Mouse (Mus musculus) Patski (cell line): ENCODE results near the gene Bahcc1. TPM values are rescaled to one million over a fixed set of nuclear protein-coding genes. Genes with fewer than 3 reads are reported as not detected.

Experiments used
- ATAC-seq: fragments of 100-300 bp; one replicate; pipeline ENCODE4 v1.8.0; 2021
- CTCF ChIA-PET: fragments of 350-600 bp; sonication (Branson Sonifier 250); formaldehyde crosslinking; loops from one replicate; lab custom pipeline; 2022; ENCODE audit warnings: inconsistent platforms; lab: Charles Lee
- POLR2A ChIA-PET: fragments of 350-600 bp; sonication (Branson Sonifier 250); formaldehyde crosslinking; loops from one replicate; lab custom pipeline; 2022; ENCODE audit warnings: antibody characterized with exemption, inconsistent platforms; lab: Charles Lee
- DNase-seq: peaks from one replicate; pipeline ENCODE4 v3.0.0-alpha.2; 2011; ENCODE audit warnings: low read depth, low spot score
- H3K27me3 ChIP-seq: fragments of 371-371 bp; one replicate; pipeline ENCODE4 v1.5.1; 2021
- CTCF ChIP-seq: fragments of 100-300 bp; IDR thresholded peaks from one replicate; pipeline ENCODE4 v1.5.1; 2021
- in situ Hi-C: fragments of 300-500 bp; cut with MboI; formaldehyde crosslinking; loops from 3 replicates; pipeline ENCODE4 v1.11.1; 2018; ENCODE audit warnings: low pct_unique_long_range_greater_than_20kb, mixed read lengths
- polyA plus RNA-seq: library from polyadenylated mRNA; unstranded; gene quantifications from one replicate; pipeline ENCODE4 v1.2.3, GENCODE M21; 2021

The Bahcc1 gene
- polyA plus RNA-seq, 1 experiment from 2014 or later = 12.4 TPM

DNA sequence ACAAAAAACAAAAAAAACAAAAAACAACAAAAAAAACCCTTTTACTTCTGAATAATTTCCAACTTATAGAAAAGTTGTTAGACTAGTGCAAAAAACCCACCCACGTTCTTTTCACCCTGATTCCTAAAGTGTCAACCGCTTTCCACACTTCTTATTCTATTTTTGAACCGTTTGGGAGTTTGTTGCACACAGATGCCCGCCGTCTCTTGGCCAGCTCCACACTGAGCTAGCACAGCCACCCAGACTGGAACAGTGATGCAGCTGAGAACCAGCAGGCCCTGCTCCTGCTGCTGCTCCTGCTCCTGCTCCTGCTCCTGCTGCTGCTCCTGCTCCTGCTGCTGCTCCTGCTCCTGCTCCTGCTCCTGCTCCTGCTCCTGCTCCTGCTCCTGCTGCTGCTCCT is 28.5 kb upstream of the Bahcc1 start:
- in situ Hi-C loops = no loop called here
- ATAC-seq (no peak), DNase-seq (no peak)
- ChIA-PET POLR2A (no interaction called here), CTCF (no interaction called here)
- TF ChIP-seq CTCF = no peak
- H3K27me3 ChIP-seq = peaks cover 3% of the 10 kb centered on the region

DNA sequence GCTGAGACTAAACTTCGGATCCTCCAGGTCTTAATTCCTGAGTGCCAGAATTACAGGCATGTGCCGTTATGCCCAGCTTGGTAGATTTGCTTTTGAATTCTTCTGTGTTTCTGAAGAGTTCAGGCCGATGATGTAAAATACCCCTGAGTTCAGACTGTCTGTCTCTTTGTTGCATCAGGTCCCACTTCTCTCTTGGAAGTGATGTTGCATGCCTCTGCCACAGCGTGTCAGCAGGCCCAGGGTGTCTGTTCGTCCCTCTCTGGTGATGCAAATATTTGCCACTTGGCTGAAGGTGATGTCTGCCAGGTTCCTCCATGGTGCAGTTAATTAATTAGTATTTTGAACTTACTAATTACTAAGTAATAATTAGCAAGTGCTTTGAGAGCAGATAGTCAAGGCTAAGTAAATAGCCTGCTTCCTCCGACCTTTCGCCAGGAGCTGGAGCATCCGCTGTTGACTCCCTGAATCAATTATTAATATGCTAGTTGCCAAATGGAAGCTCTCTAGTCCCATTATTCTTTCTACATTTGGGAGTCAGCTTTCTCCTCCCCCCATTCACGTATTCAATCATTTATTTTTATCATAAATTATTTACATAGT is 26.6 kb upstream of the Bahcc1 start:
- peaks cover 3% of the 10 kb centered on the region for H3K27me3 ChIP-seq
- ATAC-seq (no peak), DNase-seq (no peak)
- ChIA-PET POLR2A (no interaction called here), CTCF (interaction anchor here (1.1 kb wide), 1 partner anchor 11 kb away, joined by 3 read pairs; no protein-coding TSS in a partner anchor)
- in situ Hi-C loops = no loop called here
- TF ChIP-seq CTCF = no peak

DNA sequence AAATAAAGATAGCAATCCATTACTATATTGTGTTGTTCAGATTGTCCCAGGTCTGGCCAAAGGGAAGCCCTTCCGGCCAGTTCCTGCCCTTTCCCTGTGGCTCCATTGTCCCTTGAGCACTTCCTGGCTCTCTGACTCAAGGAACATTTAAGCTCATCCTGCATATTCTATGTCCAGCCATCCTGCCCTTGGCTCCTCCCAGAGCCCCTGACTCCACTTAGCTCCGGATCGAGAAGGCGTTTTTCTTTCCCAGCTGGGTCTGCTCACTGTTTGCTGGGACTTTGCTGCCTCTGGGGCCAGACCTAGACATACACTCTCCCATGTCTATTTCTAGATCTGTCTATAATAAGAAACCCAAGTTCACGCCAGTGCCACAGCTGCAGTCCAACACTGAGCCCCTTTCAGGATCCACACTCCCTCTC is 26.1 kb upstream of the Bahcc1 start:
- no peak for TF ChIP-seq CTCF
- DNase-seq = no peak
- in situ Hi-C loops = no loop called here
- CTCF ChIA-PET = interaction anchor here (1.1 kb wide), 1 partner anchor 12 kb away, joined by 3 read pairs; no protein-coding TSS in a partner anchor
- POLR2A ChIA-PET = no interaction called here
- peaks cover 3% of the 10 kb centered on the region for H3K27me3 ChIP-seq
- ATAC-seq = no peak

DNA sequence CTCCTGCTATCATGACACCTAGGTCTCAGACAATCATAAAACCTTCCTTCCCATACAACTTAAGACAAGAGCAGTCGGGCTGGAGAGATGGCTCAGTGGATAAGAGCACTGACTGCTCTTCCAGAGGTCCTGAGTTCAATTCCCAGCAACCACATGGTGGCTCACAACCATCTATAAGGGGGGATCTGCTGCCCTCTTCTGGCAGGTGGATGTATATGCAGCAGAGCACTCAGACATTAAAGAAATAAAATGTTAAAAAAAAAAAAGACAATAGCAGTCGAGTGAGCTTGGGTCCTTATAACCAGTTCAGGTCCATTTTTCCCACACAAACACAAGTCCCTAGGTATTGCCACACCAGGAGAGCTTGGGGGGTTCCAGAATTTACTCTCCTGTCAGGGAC is 23.9 kb upstream of the Bahcc1 start:
- CTCF ChIA-PET = interaction anchor here (1.0 to 2.4 kb wide), 9 partner anchors 8 to 97 kb away, joined by 3 to 13 read pairs (median 3); no protein-coding TSS in a partner anchor

DNA sequence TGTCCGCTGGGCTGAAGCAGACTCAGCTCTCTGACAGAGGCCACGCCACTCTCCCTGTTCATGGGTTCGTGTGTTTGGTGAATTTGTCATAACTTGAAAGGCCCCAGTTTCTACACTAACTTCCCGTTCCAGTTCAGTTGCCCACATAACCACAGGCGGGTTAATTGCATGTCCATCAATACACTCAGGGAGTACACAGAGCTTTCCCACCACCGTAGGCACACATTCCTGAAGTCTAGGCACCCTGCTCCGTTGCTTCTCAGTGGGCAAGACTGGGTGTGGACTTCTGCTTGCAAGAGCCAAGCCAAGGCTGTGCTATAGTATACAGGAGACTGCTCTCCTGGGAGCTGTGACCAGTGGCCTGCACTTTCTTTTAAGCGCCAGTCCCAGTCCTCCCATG is 23.3 kb upstream of the Bahcc1 start:
- TF ChIP-seq CTCF = no peak
- DNase-seq = peak; percentile 83
- ChIA-PET CTCF (interaction anchor here (1.0 to 2.4 kb wide), 9 partner anchors 8 to 98 kb away, joined by 3 to 13 read pairs (median 3); no protein-coding TSS in a partner anchor), POLR2A (interaction anchor here (0.8 to 2.3 kb wide), 3 partner anchors 20 to 92 kb away, joined by 5 to 8 read pairs (median 6); no protein-coding TSS in a partner anchor)
- in situ Hi-C loops = no loop called here
- ATAC-seq = peak; percentile 80
- no peaks in the 10 kb centered on the region for H3K27me3 ChIP-seq

More for the DNA sequence above, 23.9 kb upstream of the Bahcc1 start:
- POLR2A ChIA-PET = interaction anchor here (0.8 to 2.3 kb wide), 3 partner anchors 20 to 92 kb away, joined by 5 to 8 read pairs (median 6); no protein-coding TSS in a partner anchor
- in situ Hi-C loops = no loop called here
- ATAC-seq = no peak
- no peak for DNase-seq
- no peaks in the 10 kb centered on the region for H3K27me3 ChIP-seq
- TF ChIP-seq CTCF = peak; percentile 75

DNA sequence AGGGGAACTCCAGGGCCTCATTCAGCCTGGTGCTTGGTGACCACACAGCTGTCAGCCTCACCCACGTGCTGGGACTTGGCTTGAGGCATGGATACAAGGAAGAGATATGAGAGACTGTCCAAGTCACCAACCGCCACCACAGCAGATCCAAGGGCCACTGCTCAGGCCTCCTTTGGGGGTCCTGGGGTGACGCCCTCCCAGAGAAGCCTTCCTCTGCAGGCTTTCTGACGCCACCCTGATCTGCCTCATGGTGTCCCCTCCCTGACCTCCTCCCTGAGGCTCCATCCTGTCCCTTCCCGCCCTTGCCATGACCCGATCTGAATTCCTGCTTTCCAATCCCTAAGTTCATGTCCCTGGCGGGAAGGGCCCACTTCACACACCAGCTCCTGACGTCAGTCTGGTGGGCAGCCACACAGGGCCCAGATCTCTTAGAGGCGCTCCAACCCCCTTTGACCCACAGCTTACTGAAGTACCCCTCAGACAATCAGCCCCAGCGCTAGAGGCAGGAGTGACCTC is 17.0 kb upstream of the Bahcc1 start:
- no peak for ATAC-seq
- DNase-seq = no peak

DNA sequence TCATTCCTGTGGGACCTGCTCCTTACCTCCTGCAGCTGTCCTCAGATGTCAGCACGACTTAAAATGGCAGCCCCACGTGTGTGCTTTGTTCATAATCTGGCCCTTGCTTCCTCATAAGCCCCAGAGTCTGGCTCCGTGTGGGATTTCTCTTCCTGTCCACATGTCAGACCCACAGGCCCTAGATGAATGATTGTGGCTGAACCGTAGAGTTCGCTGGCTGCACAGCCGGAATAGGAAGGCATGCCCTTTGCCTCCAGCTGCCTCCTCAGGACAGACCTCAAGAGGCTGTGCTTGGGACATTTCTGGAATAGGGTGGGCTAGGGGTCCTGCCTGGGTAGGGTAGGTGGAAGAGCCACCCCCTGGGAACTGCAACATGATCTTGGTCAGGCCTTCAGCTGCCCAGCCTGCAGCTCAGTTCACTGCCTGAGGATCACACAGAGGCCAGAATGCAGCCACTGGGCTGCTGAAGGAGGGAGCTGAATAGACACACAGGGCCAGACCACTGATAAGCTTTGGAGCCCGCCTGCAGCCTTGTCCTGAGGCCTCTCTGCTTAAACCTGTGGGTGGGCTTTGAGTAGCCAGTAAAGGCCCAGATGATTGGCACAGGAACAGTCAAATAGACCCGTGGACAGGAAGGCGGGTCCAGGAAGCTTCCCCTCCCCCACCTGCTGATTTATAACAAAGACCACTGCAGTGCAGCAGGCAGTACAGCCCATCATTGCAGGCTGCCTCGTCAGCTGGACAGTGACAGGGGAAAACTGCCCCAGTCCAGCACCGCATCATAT is 16.0 kb upstream of the Bahcc1 start:
- ChIA-PET CTCF (interaction anchor here (1.1 to 1.2 kb wide), 2 partner anchors 7 to 8 kb away, joined by 3 to 4 read pairs; no protein-coding TSS in a partner anchor), POLR2A (no interaction called here)
- in situ Hi-C loops = no loop called here

More for the DNA sequence above, 17.0 kb upstream of the Bahcc1 start:
- ChIA-PET POLR2A (no interaction called here), CTCF (interaction anchor here (1.2 kb wide), 1 partner anchor 8 kb away, joined by 4 read pairs; no protein-coding TSS in a partner anchor)
- H3K27me3 ChIP-seq = no peaks in the 10 kb centered on the region
- TF ChIP-seq CTCF = no peak
- in situ Hi-C loops = no loop called here

DNA sequence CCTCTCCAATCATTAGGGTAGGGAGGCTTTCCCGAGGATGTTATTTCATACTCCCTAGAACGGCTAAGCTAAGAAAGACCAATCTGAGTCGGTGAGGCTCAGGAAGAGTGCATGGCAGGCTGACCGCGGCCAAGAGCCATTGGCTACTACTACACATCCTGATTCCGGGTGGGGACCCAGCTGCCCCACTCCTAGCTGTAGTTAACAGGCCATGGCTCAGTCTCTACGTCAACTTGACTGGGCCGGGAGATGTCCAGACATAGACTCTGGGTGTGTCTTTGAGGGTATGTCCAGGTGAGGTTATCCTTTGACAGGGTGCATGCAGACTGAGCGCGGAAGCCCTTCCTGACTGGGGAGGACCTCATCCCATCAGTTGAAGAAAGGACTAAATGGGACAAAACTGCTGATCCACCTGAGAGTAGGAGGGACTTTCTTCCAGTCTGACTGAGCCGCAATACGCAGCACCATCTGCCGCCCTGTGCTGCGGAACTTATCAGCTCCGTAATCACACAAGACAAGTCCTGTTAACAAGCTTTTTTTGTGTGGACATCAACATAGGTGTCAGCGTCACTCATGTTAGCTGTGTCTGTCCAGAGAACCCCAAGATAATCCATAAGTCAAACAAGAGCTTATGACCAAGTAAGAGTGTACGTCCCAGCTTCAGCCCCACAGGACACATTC is 14.4 kb upstream of the Bahcc1 start:
- ChIA-PET CTCF (interaction anchor here (1.1 to 1.5 kb wide), 3 partner anchors 9 to 89 kb away, joined by 3 to 4 read pairs (median 3); no protein-coding TSS in a partner anchor), POLR2A (no interaction called here)
- no peak for DNase-seq
- TF ChIP-seq CTCF = no peak
- no peak for ATAC-seq
- H3K27me3 ChIP-seq = no peaks in the 10 kb centered on the region
- in situ Hi-C loops = no loop called here

More for the DNA sequence above, 16.0 kb upstream of the Bahcc1 start:
- TF ChIP-seq CTCF = no peak
- no peaks in the 10 kb centered on the region for H3K27me3 ChIP-seq
- DNase-seq = no peak
- ATAC-seq = no peak

DNA sequence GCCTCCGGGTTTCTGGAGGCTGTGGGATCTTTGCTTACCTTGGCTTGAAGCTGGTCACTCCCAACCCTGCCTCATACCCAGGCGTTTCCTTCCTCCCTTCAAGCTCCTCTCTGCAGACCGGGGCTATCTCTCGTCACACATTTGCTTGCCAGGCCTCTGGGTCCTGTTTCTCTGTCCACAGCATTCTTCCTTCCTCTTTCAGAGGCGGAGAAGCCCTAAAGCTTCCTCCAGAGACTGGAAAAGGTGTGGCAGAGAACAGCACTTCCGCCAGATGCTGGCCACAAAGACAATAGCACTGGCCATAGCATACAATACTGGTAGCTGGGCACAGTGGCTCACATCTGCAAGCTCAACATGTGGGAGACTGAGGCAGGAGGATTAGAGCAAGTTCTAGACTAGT is 13.8 kb upstream of the Bahcc1 start:
- in situ Hi-C loops = no loop called here
- ATAC-seq = no peak
- H3K27me3 ChIP-seq = no peaks in the 10 kb centered on the region
- CTCF ChIA-PET = interaction anchor here (1.5 kb wide), 1 partner anchor 89 kb away, joined by 4 read pairs; no protein-coding TSS in a partner anchor
- no peak for TF ChIP-seq CTCF
- POLR2A ChIA-PET = no interaction called here
- no peak for DNase-seq
